Mouse (Mus musculus) gastrocnemius, adult 18-20 months (tissue): ENCODE measurements around the gene Arl4a. TPM values are rescaled to one million over a fixed set of nuclear protein-coding genes. Genes with fewer than 3 reads are reported as not detected.

Source experiments
- DNase-seq: peaks from one replicate; pipeline ENCODE4 v3.0.0; 2021; ENCODE audit warnings: low spot score
- long read RNA-seq, 2 experiments: library from polyadenylated mRNA; stranded (forward); transcript quantifications; one replicate each; pipeline ENCODE4 v2.0.0; 2021
- total RNA-seq, 2 experiments: library from RNA; stranded (reverse); gene quantifications; 2 replicates each; pipeline ENCODE4 v1.2.3; 2021

Arl4a gene
- total RNA-seq: 10 to 100 TPM; 21.9 to 23.0 TPM
- long read RNA-seq, experiment 1, transcript Arl4a-205 (2 exons, 3,710 nt): minor isoform, 5 of 47 reads
- long read RNA-seq, experiment 1, transcript Arl4a-201 (2 exons, 1,200 nt): major isoform, 40 of 47 reads
- long read RNA-seq, experiment 1, partial matches to known transcripts: 0 of 47 reads
- long read RNA-seq, experiment 1, other reads (novel, unspliced or antisense): 2 of 47 reads
- long read RNA-seq, experiment 2, transcript Arl4a-201 (2 exons, 1,200 nt): major isoform, 25 of 29 reads
- long read RNA-seq, experiment 2, partial matches to known transcripts: 0 of 29 reads
- long read RNA-seq, experiment 2, other reads (novel, unspliced or antisense): 1 of 29 reads

DNA sequence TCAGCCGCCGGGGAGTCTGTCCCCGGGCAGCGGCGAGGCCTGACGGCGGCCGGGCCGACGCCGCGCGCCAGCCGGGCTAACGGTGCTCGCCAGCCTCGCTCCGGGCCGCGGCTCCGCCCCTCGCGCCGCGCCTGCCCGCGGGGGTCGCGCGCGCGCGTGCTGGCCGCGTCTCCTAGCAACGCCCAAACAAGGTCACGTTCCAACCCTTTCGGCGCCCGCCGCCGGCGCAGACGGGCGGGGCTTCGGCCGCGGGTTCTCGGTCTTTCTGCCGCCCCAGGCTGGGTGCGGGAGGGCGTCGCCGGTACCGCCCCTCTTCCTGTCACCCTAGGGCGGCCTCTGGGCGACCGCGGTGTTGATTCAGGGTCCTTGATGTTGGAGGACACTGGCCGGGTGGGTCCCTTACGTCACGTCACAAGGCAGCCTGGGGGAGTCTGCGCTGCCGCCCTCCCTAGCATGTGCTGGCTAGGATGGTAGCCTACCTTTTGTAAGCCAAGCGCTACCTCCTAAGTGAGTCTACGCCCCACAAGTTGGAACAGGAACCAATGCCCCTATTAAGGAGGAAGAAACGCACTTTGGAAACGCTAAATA, at the start of gene Arl4a:
Arl4a (minus strand) TSS at position 150 of the 588 bp plus-strand sequence.
- peak; percentile 91 for DNase-seq

DNA sequence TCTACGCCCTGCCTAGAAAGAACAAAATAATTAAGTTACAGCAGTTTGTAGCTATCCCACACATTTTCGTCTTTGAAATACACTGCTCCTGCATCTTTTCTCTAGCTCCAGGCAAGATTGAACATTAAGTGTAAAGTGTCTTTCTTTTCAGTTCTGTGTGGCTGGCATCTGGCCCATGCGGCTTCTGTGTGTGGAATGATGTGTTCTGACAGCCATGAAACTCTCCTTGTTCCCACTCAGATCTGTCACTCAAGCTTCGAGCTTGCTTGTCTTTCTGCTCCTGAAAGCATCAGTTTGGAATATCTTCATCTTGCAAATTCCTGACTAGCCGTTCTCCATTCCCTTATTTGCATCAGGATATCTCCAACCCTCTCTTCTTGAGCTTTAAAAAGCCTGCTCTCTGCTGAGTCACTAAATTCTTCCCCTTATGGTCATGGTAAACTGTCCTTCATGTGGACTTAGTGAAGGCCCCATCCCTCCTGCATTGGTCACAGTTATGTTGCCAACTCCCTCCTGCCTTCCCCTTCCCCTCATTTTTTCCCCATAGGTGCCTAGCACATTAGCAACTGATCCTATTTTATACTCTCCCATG, 48.0 kb upstream of the Arl4a start:
- no peak for DNase-seq

DNA sequence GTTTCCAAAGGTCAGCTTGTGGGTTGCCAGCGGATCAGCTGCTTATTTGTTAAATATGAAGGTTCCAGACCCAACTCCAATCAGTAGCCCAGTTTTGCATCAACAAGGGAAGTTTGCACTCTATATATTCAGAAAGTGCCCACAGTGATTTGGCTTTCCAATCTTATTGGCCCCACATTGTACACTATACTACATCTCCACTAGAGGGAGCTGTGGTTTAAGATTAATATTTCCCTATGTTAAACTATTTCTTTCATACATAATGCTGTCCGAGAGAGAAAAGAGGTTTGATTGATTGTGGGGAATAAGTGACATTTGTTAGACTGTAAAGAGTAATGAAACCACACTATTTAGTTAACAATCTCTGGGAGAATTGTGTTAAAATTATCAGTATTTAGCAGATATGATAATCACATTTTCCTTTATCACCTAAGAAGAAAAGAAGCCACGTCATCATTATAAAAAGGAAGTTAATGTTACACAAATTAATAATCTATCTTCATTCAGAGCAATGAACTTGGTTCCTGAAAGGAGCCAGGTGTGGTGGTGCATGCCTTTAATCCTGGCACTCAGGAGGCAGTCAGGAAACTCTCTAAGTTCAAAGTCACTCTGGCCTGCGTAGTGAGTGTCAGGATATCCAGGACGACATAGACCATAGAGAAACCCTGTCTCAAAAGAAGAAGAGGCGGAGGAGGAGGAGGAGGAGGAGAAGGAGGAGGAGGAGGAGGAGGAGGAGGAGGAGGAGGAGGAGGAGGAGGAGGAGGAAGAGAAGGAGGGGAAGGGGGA, 44.8 kb upstream of the Arl4a start:
- peak; percentile 13 for DNase-seq

DNA sequence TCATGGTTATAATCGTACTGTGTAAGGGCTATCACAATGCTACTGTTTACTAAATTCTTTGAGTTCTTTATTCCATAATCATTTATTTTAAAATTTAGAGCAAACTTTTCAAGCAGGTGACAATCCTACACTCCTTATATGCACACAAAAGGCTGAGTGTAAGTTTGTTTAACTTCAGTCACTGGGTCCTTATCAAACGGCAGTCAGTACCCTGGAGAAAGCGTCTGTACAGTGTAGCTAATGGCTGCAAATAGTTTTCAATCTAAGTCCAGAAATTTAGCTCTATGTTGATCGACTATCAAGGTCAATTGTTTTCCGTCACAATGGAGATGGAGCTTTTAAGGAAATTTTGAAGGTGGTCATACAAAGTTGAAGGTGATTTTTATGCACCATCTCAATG, 44.2 kb upstream of the Arl4a start:
- DNase-seq: no peak

DNA sequence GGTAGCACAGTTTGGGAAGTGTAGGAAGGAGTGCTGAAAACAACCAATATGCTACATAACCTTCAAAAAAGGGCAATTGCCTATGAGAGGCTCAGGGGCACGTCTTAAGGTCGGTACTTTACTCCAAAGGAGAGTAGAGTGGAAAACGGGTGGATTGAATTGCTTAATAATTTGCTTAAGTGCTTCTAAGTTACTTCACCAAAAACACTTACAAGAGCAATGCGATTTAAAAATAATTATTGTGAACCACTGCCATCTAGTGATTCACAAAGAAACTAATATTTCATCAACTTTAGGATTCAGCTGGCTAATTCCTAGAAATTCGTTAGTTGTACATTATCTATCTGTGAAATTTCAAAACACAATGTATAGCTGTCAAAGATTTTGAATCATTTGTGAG, 35.8 kb upstream of the Arl4a start:
- DNase-seq: no peak

DNA sequence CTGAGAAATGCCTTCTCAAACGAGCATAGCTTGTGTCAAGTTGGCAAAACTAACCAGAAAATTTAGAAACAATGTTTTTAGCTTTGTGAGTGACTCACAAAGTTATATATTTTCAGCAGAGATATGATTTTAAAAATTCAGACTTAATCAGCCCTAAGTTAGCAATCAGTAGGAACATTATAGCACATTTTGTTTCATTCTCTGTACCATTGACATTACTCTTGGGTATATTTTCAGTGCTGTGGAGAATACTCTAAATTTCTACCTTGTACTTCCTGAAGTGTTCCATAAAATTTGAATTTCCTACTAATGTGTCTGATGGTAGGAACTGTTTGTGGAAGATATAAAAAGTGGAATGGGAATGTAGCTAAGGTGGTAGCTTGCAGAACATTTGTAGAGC, 9.2 kb upstream of the Arl4a start:
- DNase-seq: no peak

DNA sequence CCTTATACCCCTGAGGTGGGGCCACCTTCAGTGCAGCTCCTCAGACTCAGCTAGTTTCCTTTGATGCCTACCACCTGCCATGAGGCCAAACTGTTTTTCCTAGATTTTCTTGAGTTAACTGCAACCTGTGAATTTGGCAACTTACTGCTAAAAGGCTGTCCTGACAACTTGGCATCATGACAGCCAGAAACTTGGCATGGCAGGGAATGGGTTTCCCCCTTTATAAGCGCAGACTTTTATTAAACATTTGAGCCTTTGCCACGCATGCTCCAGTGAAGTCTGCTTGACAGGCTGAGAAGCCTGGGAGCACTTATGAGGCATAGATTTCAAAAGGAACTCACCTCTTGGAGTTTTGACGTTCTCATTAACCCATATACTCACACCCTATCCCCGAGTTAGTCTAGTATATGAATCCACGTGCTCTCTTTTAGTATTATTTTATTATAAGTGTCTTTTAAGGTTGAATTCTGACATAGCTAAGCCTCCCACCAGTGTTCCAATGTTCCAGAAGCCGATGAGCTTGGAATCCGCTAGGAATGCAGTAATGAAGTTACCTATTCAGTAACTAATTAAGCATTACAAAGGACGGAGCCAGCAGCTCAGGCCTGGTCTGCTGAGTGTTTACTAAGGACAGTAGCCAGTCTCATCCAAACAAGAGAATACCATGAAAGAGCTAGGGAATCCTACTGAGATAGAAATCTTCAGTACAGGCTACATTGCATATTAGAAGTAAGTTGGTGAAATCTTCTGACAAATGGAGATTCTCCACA, 6.2 kb upstream of the Arl4a start:
- no peak for DNase-seq

DNA sequence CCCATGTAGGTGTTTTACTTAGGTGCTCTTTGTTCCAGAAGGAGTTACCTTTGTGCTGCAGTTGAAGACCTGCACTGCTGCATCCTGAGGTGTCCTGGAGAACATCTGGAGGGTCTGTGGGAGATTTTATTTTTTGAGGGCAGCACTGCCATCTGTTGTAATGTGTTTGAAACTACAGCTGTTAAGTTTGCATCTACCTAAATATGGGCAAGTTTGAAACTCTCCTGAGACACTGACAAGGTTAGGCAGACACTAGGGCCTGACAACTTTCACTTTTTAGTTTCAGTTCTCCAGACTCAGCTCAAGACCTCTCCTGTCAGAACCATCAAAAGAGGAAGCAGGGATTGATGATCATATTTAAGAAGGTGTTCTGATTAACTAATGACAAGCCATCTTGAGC, 2.2 kb upstream of the Arl4a start:
- peak; percentile 33 for DNase-seq

DNA sequence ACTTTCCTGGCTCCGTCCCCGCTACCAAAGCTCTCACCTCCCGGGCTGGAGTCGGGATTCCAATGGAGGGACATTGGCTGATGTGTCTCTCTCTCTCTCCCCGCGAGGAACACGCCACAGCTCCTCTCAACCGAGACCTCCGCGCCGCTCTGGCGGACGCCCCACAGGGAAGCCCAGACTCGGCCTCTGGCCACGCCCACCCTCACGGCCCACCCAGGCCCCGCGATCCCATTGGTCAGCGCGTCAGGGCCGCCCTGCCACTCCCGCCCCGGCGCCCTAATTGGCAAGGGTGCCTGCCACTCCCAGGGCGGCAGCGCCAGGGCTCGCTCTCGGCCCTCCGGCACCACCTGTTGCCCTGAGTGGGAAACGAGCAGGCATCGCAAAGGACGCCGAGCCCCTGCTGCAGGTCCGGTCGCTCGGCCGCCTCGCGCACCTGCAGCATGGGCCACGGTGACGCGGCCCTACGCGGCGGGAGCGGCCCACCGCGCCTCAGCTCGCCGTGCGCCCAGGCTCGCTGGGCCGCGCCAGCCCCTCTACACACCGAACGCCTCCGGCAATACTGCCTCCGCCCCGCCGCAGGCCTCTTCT, 505 bp downstream of the Arl4a start:
- peak; percentile 98 for DNase-seq

DNA sequence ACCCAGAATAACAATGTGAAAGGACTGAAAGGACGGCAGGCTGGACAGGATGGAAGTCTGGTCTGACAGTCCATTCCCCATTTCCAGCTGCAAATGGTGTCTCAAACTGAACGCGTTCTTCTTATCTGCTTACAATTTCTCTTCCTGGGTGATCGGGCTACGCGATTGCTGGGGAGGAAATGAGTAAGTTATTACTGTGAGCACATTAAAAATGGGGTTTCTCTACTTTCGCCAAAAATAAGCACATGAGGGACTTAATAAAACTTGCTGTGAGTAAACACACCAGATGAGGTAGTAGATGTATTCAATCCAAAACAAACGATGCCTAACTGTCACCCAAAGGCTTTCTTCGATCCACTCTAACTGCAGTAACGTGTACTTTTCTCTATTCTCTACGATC, 1.2 kb downstream of the Arl4a start:
- no peak for DNase-seq

DNA sequence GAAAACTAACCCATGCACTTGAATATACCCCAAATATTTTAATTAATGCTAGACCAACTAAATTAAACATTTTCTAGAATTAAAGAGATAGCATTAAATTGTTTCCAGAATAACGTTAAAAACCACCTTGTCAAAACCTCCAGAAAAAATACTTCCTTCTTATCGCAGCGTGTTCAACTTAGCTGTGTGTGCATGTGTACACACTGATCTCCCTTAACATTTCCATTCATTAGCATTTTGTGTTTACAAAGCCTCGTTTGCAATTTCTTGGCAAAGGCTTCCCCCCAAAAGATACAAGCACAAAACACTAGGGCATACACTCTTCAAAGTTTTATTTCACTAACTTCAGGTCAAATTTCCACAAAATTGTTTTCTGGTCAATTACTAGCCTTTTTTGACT, 2.3 kb downstream of the Arl4a start:
- DNase-seq: no peak

DNA sequence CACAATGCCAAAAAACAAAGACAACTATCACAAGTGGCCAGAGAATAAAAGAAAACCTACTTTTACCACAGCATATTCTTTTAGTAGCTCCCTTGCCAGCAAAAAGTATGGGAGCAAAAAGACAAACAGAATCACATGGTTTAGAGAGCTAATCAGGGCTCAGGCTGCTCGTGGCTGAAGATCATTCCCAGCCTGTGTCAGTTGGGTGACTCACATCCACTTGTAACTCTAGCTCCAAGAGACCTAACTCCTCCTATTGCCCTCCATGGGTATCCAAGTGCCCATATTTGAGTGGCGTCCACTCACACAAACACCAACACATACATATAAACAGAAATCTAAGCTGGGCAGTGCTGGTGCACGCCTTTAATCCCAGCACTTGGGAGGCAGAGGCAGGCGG, 8.6 kb downstream of the Arl4a start:
- DNase-seq: no peak

DNA sequence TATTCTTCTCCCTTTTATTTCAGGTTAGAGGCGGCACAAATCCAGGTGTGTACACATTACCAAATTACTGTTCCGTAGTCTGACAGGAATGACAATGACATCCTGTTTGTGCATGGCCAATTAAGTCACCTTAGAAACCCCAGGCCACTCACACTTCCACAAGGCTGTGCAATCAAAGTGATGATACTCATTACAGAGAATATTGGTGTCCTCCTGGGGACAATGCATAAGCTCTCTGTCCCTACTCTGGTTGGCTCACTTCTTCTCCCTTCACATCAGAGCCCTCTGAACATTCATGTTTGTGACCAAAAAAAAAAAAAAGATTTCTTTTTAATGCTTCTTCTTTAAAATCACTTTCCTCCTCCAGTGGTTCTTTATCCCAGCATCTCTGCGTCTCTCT, 10.0 kb downstream of the Arl4a start:
- no peak for DNase-seq

DNA sequence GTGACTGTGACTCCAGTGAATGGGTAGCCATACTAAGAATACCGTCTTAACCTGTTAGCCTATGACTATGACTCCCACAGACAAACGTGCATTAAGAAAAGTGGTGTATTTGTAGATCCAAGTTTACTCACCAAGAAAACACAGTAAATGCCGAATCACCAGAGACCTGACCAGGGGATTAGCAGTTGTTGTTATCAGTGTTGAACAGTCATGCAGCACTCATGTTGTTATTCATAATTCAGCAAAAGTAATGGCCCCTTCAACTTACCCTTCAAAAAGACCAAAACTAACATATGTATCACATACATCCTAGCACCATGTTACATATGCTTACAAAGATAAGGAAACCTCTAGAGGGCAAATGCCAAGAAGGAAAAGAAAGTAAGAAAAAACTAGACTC, 10.4 kb downstream of the Arl4a start:
- no peak for DNase-seq

DNA sequence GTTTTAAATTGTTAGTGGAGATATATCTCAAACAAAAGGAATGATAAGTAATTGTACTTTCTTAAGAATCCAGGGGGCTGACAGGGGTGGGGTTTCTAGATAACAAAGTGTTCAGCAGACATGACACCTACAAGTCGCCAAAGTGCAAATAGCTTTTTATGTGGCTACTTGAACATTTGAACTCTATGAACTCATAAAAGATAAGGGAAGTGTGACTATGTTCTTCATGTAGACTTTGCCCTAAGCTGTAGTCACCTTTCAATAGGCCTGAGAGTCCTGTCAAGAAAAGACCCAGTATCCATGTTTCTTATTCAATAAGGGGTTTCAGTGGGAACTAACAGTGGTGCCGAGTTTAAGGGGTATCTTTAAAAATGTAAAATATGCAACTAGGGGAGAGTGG, 13.9 kb downstream of the Arl4a start:
- DNase-seq: no peak

DNA sequence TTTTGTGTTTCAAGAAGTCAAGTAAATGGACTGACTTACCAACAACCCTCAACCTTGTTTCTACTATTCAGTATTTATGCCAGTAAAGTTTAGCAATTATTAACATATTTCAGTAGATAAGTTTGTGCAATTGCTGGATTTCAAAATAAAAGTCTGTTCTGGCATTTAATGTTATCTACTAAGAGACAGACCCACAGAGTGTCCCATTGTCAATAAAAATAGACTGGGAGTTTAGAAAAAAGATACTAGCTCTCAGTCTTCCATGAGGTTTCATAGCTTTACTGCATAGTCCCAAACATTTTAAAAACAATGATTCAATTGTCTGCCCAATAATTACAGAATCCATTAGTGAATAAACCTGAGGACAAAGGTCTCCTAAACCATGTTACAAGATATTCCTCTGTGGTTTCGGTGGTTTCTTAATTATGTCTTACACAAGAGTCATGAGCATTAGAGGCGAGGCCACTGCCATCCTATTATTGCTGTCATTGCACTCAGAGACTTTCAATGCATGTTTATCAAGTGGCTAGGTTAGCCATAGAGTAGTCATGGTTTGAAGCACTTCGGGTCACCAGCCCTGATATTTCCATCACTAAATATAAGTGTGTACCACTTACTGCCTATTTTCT, 14.7 kb downstream of the Arl4a start:
- DNase-seq: no peak

DNA sequence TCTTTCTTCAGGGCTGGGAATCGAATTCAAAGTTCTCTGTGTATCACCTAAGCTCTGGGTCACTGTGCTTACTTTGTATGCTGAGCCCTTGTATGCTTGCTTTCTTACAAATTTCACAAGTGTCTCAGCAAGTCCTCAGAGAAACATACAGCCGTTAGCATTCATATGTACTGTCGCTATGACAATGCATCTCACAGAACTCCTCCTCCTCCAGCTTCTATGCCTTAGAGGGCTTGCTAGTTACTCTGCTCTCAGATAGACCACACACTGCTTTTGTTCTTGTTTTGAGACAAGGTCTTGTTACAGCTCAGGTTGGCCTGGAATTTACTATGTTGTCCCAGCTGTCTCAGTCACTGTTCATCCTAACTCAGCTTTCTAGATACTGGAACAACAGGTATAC, 15.5 kb downstream of the Arl4a start:
- no peak for DNase-seq

DNA sequence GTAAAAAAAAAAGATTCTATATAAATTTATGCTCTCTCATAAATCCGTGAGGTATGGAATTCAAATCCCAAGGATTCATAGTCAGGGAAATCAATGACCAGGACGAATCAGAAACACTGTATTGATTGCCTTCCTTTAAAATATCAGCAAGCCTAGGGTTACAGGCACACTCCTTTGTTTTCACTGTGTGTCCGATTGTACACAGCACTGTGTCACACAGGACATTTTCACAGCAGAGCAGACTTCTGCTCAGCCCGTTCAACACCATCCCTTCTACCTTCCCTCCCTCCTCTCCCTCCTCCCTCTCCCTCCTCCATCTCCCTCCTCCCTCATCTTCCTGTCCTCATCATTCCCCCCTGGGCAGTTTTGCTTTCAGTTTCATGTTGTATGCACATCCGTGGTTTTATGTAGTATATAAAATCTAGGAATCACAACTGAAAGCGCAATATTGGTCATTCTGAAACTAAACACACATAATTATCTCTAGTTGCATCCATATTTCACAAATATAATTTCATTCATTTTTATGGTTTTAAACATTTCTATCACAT, 19.8 kb downstream of the Arl4a start:
- DNase-seq: no peak

DNA sequence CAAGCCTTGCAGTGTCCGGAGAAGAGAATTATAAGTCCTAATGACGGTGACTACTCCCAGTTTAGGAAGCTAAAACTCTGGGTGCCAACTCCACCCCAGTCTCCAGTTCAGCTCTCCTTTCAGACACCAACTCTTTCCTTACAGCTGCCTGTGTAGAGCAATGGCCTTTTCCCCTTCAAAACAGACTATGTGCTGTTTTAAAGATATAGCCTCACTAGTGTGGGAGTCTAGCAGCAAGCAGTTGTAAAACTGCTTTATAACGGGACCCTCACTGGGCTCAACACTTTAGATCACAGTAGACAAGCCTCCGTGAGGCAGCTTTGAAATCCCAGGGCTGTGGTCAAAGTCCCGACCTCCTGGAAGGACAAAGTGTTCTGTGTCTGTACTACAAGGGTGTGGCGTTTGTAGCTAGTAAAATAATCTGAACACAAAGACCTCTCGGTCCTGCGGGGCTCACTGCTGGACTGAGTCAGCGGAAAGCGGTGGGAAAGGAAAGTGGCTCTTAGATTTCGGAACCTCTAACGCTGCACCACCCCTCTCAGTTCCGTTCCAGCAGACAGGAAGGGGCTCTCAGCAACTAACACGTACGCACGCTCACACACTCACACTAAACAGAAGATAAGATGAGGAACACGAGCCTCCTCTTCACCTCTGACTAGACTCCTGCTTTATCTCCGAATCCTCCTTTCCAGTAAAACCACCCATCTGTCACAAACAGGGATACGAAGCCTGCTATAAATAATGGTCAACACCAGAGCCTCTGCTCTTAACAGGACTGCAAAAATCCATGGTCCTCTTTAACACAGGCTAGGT, 21.0 kb downstream of the Arl4a start:
- DNase-seq: peak; percentile 81
